Mouse (Mus musculus) liver, embryonic 16.5 days (tissue): ENCODE results near the gene Gas7. TPM values are rescaled to one million over a fixed set of nuclear protein-coding genes. Genes with fewer than 3 reads are reported as not detected.

Source experiments
- ATAC-seq: fragments of 200-750 bp; cut with Nextera tagmentation; 2 replicates; pipeline ENCODE4 v1.8.0; 2017; ENCODE audit warnings: low read depth, mild to moderate bottlenecking, moderate number of reproducible peaks, moderate library complexity
- H3K27ac ChIP-seq: fragments of 300-500 bp; sonication (generic); 2 replicates; pipeline ENCODE4 v1.5.1; 2014; ENCODE audit warnings: mild to moderate bottlenecking, low read length
- H3K27me3 ChIP-seq: fragments of 300-500 bp; sonication (generic); 2 replicates; pipeline ENCODE4 v1.6.1; 2014; ENCODE audit warnings: low read depth, low read length, mixed read lengths; ENCODE audit not compliant: control insufficient read depth, insufficient read depth
- H3K36me3 ChIP-seq: fragments of 300-500 bp; sonication (generic); 2 replicates; pipeline ENCODE4 v1.6.1; 2014; ENCODE audit warnings: mild to moderate bottlenecking; ENCODE audit not compliant: control insufficient read depth, insufficient read depth
- H3K4me1 ChIP-seq: fragments of 300-500 bp; sonication (generic); 2 replicates; pipeline ENCODE4 v1.6.1; 2014; ENCODE audit warnings: low read depth, low read length, mixed read lengths; ENCODE audit not compliant: control insufficient read depth
- H3K4me2 ChIP-seq: fragments of 300-500 bp; sonication (generic); 2 replicates; pipeline ENCODE4 v1.6.1; 2014; ENCODE audit warnings: low read depth, low read length, mixed read lengths
- H3K4me3 ChIP-seq: fragments of 300-500 bp; sonication (generic); 2 replicates; pipeline ENCODE4 v1.5.1; 2014; ENCODE audit warnings: low read depth, mild to moderate bottlenecking, low read length
- H3K9ac ChIP-seq: fragments of 300-500 bp; sonication (generic); 2 replicates; pipeline ENCODE4 v1.6.1; 2014; ENCODE audit warnings: low read depth, low read length
- H3K9me3 ChIP-seq: fragments of 300-500 bp; sonication (generic); replicated peaks from 2 replicates; pipeline ENCODE4 v1.6.1; 2016; ENCODE audit warnings: low read length; ENCODE audit not compliant: control insufficient read depth
- WGBS: fragments of 180-500 bp; shearing (Covaris S2); extraction: QIAGEN DNeasy Blood & Tissue Kit; methylation state at CpG from one replicate; pipeline ENCODE4 v1.1.7; 2014; ENCODE audit not compliant: insufficient replicate concordance; 5-methylcytosine and 5-hydroxymethylcytosine counted together
- polyA plus RNA-seq: library from polyadenylated mRNA; unstranded; fragments of >200 nt; fragmentation: Nextera tagmentation; extraction: Ambion mirVana; gene quantifications from 2 replicates; pipeline ENCODE4 v1.2.1, GENCODE M21; 2015

Gene Gas7
- polyA plus RNA-seq: 2.0 and 2.5 TPM in 2 replicates

GRCm38 (mm10) chr11:67454874-67455526 is at the start of gene Gas7:
TSS of gene Gas7 (plus strand) at chr11:67455437.
- WGBS: 2% methylated on average over 77 of the region's 78 CpGs
- Histone ChIP-seq H3K4me3 (peak within 1 kb of the TSS; percentile 59), H3K9me3 (no peaks in the 10 kb centered on the region), H3K36me3 (no peaks in the 10 kb centered on the region), H3K27ac (no peak within 1 kb of the TSS), H3K4me1 (no peaks in the 10 kb centered on the region), H3K4me2 (peak within 1 kb of the TSS; percentile 73), H3K9ac (peak within 1 kb of the TSS; percentile 33; the same call in 1 of the 2 replicates), H3K27me3 (peaks cover 28% of the 10 kb centered on the region)
- peak; percentile 70 for ATAC-seq

DNA sequence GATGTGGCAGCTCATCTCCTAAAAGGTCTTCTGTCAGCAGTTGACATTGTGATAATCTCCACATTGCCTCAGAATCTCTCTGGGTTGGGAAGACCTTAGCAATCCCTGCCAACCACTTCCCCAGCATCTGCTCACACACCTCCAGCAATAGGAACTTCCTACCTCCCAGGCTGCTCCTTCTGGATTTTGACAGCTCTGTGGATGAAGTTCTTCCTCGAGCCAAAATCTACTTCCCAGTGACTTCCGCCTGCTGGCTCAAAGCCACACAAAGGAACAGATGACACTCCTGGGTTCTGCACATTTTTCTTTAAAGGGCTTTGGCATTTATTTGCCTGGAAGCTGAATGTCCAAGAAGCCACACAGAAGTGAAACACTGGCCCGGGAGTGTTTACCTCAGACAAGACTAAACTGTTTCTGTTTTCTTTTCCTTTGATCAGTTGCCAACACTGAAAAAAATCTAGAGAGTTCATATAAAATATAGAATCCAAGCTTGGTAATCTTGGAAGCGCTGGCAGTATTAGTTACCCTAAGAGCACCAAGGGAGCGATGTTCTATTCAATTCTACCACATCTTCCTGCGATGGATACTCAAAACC is 40.8 kb upstream of the Gas7 start:
- Histone ChIP-seq H3K9me3 (no peaks in the 10 kb centered on the region), H3K9ac (no peak overlapping the region), H3K4me2 (no peak overlapping the region), H3K27ac (no peak overlapping the region), H3K36me3 (no peaks in the 10 kb centered on the region), H3K4me1 (no peaks in the 10 kb centered on the region), H3K4me3 (no peak overlapping the region), H3K27me3 (no peaks in the 10 kb centered on the region)
- no peak for ATAC-seq
- 60% methylated on average over 6 of the region's 6 CpGs for WGBS

DNA sequence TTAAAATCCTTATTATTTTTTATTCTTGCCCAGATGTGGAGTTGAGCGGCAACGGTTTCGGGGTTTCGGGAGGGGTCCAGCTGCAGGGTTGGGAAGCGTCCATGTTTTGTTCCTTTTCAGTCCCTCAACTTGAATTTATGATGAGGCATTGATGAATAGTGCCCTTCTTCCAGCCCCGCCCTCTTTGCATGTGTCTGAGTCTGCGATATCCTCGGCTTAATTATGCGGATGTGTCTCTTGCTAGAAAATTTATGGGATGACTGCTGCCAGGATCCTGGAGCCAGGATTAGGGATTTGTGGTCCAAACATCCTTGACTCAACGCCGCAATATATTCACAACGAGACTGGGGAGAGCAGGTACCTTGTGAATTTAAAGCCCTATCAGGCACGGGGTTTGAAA is 31.7 kb upstream of the Gas7 start:
- Histone ChIP-seq H3K27ac (no peak overlapping the region), H3K4me1 (no peaks in the 10 kb centered on the region), H3K4me3 (no peak overlapping the region), H3K4me2 (no peak overlapping the region), H3K36me3 (no peaks in the 10 kb centered on the region), H3K9ac (no peak overlapping the region), H3K27me3 (no peaks in the 10 kb centered on the region), H3K9me3 (no peaks in the 10 kb centered on the region)
- WGBS: 78% methylated on average over 13 of the region's 13 CpGs
- ATAC-seq: no peak

GRCm38 (mm10) chr11:67428196-67428595 is 27.0 kb upstream of the Gas7 start:
- H3K4me3 ChIP-seq: no peak overlapping the region
- H3K9ac ChIP-seq: no peak overlapping the region
- H3K27me3 ChIP-seq: no peaks in the 10 kb centered on the region
- no peak overlapping the region for H3K27ac ChIP-seq
- 14% methylated on average over 3 of the region's 3 CpGs for WGBS
- H3K9me3 ChIP-seq: no peaks in the 10 kb centered on the region
- ATAC-seq: no peak
- no peaks in the 10 kb centered on the region for H3K4me1 ChIP-seq
- no peaks in the 10 kb centered on the region for H3K36me3 ChIP-seq
- H3K4me2 ChIP-seq: no peak overlapping the region

- Histone ChIP-seq H3K36me3 (no peaks in the 10 kb centered on the region), H3K27ac (no peak overlapping the region), H3K9ac (no peak overlapping the region), H3K4me2 (no peak overlapping the region), H3K4me3 (no peak overlapping the region), H3K9me3 (no peaks in the 10 kb centered on the region), H3K27me3 (no peaks in the 10 kb centered on the region), H3K4me1 (no peaks in the 10 kb centered on the region)
- 29% methylated on average over 1 of the region's 1 CpGs for WGBS
- no peak for ATAC-seq
Observed at GRCm38 (mm10) chr11:67429836-67430235, 25.4 kb upstream of the Gas7 start.

GRCm38 (mm10) chr11:67431116-67431645 is 24.1 kb upstream of the Gas7 start:
- Histone ChIP-seq H3K4me1 (no peaks in the 10 kb centered on the region), H3K9ac (no peak overlapping the region), H3K36me3 (no peaks in the 10 kb centered on the region), H3K4me3 (no peak overlapping the region), H3K27me3 (no peaks in the 10 kb centered on the region), H3K9me3 (no peaks in the 10 kb centered on the region), H3K27ac (no peak overlapping the region), H3K4me2 (no peak overlapping the region)
- WGBS: 36% methylated on average over 14 of the region's 14 CpGs
- no peak for ATAC-seq

DNA sequence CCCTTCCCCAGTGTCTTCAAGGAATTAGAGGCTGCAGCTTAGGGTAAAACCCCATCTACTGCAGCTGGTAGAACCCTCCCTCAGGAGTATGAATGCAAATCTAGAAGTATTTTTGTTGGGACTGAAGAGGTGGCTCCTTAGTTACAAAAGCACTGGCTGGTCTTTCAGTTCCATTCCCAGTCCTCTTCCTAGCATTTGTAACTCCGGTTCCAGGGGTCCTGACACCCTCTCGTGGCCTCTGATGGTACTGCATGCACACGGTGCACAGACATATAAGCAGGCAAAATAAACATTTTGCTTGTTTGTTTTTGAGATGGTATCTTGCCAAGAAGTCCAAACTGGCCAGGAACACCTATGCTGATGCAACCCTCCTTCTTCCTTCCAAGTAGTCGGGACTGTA is 23.4 kb upstream of the Gas7 start:
- no peak for ATAC-seq
- H3K4me1 ChIP-seq: no peaks in the 10 kb centered on the region
- H3K9ac ChIP-seq: no peak overlapping the region
- H3K27ac ChIP-seq: no peak overlapping the region
- no peak overlapping the region for H3K4me3 ChIP-seq
- H3K9me3 ChIP-seq: no peaks in the 10 kb centered on the region
- H3K36me3 ChIP-seq: no peaks in the 10 kb centered on the region
- H3K4me2 ChIP-seq: no peak overlapping the region
- H3K27me3 ChIP-seq: no peaks in the 10 kb centered on the region
- 48% methylated on average over 4 of the region's 4 CpGs for WGBS

DNA sequence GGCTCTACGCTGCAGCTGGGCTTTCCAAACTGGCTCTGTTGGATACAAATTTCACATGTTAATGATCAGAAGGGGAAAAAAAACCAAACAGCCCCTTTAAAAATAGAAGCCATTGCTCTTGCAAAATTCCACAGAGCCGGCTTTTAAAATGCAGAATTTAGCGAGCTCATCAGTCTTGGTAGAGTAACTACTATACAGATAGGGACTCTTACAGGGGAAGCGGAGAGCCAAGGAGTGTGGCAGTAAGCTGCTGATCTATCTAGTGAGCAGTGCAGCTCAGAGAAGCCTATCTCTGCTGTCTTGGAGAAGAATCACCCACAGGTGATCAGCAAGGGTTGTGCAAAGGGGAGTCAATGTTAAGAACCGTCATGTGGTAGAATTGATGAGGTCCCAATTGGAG is 21.5 kb upstream of the Gas7 start:
- WGBS: 76% methylated on average over 5 of the region's 5 CpGs
- no peak for ATAC-seq
- no peaks in the 10 kb centered on the region for H3K4me1 ChIP-seq
- H3K9ac ChIP-seq: no peak overlapping the region
- H3K36me3 ChIP-seq: no peaks in the 10 kb centered on the region
- no peak overlapping the region for H3K4me3 ChIP-seq
- H3K27me3 ChIP-seq: no peaks in the 10 kb centered on the region
- H3K27ac ChIP-seq: no peak overlapping the region
- no peak overlapping the region for H3K4me2 ChIP-seq
- no peaks in the 10 kb centered on the region for H3K9me3 ChIP-seq

DNA sequence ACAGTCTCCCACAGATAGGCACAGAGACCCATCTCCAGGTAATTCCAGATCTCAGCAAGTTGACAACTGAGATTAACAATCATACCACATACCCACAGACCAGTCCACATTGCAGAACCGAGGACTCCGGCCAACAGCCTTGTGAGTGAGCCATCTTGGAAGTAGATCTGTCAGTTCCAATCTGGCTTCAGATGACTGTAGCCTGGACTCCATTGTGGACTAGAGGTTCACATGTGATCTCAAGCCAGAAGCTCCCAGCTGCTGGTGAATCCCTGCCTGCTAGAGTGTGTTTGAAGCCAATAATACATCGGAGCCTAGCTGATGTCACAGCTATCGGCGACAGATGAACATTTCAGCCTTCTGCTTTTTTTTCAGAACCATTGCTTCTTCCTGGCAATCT is 16.5 kb upstream of the Gas7 start:
- 69% methylated on average over 5 of the region's 5 CpGs for WGBS
- no peaks in the 10 kb centered on the region for H3K36me3 ChIP-seq
- no peaks in the 10 kb centered on the region for H3K4me1 ChIP-seq
- no peak overlapping the region for H3K4me2 ChIP-seq
- H3K9me3 ChIP-seq: no peaks in the 10 kb centered on the region
- H3K27me3 ChIP-seq: no peaks in the 10 kb centered on the region
- no peak overlapping the region for H3K9ac ChIP-seq
- ATAC-seq: no peak
- H3K4me3 ChIP-seq: no peak overlapping the region
- H3K27ac ChIP-seq: no peak overlapping the region
